Mouse (Mus musculus) gastrocnemius, adult 18-20 months (tissue): Measurements from ENCODE around the gene Vars2. TPM values are rescaled to one million over a fixed set of nuclear protein-coding genes. Genes with fewer than 3 reads are reported as not detected.
A peak's percentile ranks its signal among the peaks of the same experiment; 100 is the strongest.

ENCODE experiments used
- DNase-seq: peaks from one replicate; pipeline ENCODE4 v3.0.0; 2021; ENCODE audit warnings: low spot score
- total RNA-seq, 2 experiments: library from RNA; stranded (reverse); gene quantifications; 2 replicates each; pipeline ENCODE4 v1.2.3; 2021

The Vars2 gene
- total RNA-seq, 2 experiments from 2014 or later = 9.8 to 13.7 TPM

GRCm38 (mm10) chr17:35693906-35694305 lies 26.5 kb upstream of the Vars2 start:
- DNase-seq = no peak

GRCm38 (mm10) chr17:35692368-35692767 lies 25.0 kb upstream of the Vars2 start:
- DNase-seq = no peak

GRCm38 (mm10) chr17:35691811-35692210 lies 24.4 kb upstream of the Vars2 start:
- no peak for DNase-seq

GRCm38 (mm10) chr17:35689936-35690645 lies 22.7 kb upstream of the Vars2 start:
- DNase-seq = no peak

GRCm38 (mm10) chr17:35688347-35689175 lies 21.2 kb upstream of the Vars2 start:
- DNase-seq = no peak

GRCm38 (mm10) chr17:35685061-35685460 lies 17.7 kb upstream of the Vars2 start:
- no peak for DNase-seq

GRCm38 (mm10) chr17:35681986-35682385 lies 14.6 kb upstream of the Vars2 start:
- DNase-seq = no peak

GRCm38 (mm10) chr17:35680591-35680990 lies 13.2 kb upstream of the Vars2 start:
- no peak for DNase-seq

GRCm38 (mm10) chr17:35673416-35674035 lies 6.1 kb upstream of the Vars2 start, which contains the start of gene Gtf2h4:
Gtf2h4 (minus strand) TSS chr17:35673739.
- DNase-seq = peak; percentile 96

GRCm38 (mm10) chr17:35672527-35672926 lies 5.1 kb upstream of the Vars2 start:
- DNase-seq = no peak

GRCm38 (mm10) chr17:35671846-35672245 lies 4.5 kb upstream of the Vars2 start:
- no peak for DNase-seq

GRCm38 (mm10) chr17:35669731-35670130 lies 2.3 kb upstream of the Vars2 start:
- DNase-seq = no peak

- no peak for DNase-seq
These were observed 538 bp downstream of the Vars2 start for GRCm38 (mm10) chr17:35666851-35667256.

GRCm38 (mm10) chr17:35665957-35666515 lies 1.4 kb downstream of the Vars2 start:
- no peak for DNase-seq

GRCm38 (mm10) chr17:35653086-35653485 lies 14.3 kb downstream of the Vars2 start:
- no peak for DNase-seq

GRCm38 (mm10) chr17:35649429-35649828 lies 18.0 kb downstream of the Vars2 start:
- no peak for DNase-seq

GRCm38 (mm10) chr17:35643609-35644236 lies 23.7 kb downstream of the Vars2 start, which contains the start of gene Mucl3:
Mucl3 (minus strand) TSS chr17:35643695.
- DNase-seq = no peak

GRCm38 (mm10) chr17:35639352-35639751 lies 28.0 kb downstream of the Vars2 start:
- no peak for DNase-seq

GRCm38 (mm10) chr17:35638475-35639190 lies 28.8 kb downstream of the Vars2 start:
- DNase-seq = peak; percentile 42

- peak; percentile 20 for DNase-seq
These were observed 31.0 kb downstream of the Vars2 start for GRCm38 (mm10) chr17:35636363-35636762.

GRCm38 (mm10) chr17:35635699-35636111 lies 31.7 kb downstream of the Vars2 start:
- DNase-seq = peak; percentile 62
